19 mouse cellular contexts compared by ENCODE assay signal in genomic region chr11:116914267-116914885, GRCm38 (mm10). TPM values are rescaled to one million over a fixed set of nuclear protein-coding genes. Genes with fewer than 3 reads are reported as not detected.
DNase-seq lines count a peak whose midpoint lies in the region; ATAC-seq and TF ChIP-seq lines count a peak whose summit lies in the region.
"Had no signal": no experiment of that assay in that cellular context is flagged by ENCODE, and none has a peak within 500 bp of the region (broad histone marks: within the 10 kb centered on the region; RNA-seq: fewer than 3 reads in every experiment).

No protein-coding gene starts in this region.

- TF ChIP-seq CTCF in E14TG2a.4 (conservative IDR thresholded peaks at IDR 0.05; ENCODE audit: low read length): no peak

- no peak overlapping the region for H3K9ac ChIP-seq in hindbrain, embryonic 13.5 days
- 0 out of 2 replicates have a peak overlapping the region, but pooled peaks have one; percentile 11 for H3K9ac ChIP-seq in midbrain, embryonic 12.5 days (replicated peaks)
- H3K9ac ChIP-seq: embryonic facial prominence, embryonic 12.5 days; forebrain, embryonic 15.5 days; heart, embryonic 13.5 days; hindbrain, embryonic 14.5 days had no signal

- H3K27me3 ChIP-seq in hindbrain, embryonic 13.5 days: peaks cover 28% of the 10 kb centered on the region
- peaks cover 41% of the 10 kb centered on the region for H3K27me3 ChIP-seq in hindbrain, embryonic 10.5 days (ENCODE audit: insufficient read depth, poor library complexity, severe bottlenecking)
- peaks cover 40% of the 10 kb centered on the region for H3K27me3 ChIP-seq in midbrain, embryonic 12.5 days
- peaks cover 46% of the 10 kb centered on the region for H3K27me3 ChIP-seq in midbrain, embryonic 10.5 days (ENCODE audit: low read depth, poor library complexity, severe bottlenecking)
- H3K27me3 ChIP-seq in E14TG2a.4 (ENCODE audit: insufficient read depth, low read length): peaks cover 28% of the 10 kb centered on the region

- ATAC-seq in hindbrain, embryonic 13.5 days (ENCODE audit: low FRiP score): no peak
- no peak for ATAC-seq in midbrain, embryonic 12.5 days (ENCODE audit: low FRiP score, low read depth)
- ATAC-seq: forebrain, embryonic 15.5 days had no signal

- H3K27ac ChIP-seq in hindbrain, embryonic 13.5 days: peak overlapping the region; percentile 35; the same call in 1 of the 2 replicates
- no peak overlapping the region for H3K27ac ChIP-seq in hindbrain, embryonic 10.5 days
- no peak overlapping the region for H3K27ac ChIP-seq in midbrain, embryonic 12.5 days (replicated peaks)
- H3K27ac ChIP-seq in midbrain, embryonic 10.5 days (replicated peaks): no peak overlapping the region
- H3K27ac ChIP-seq: embryonic facial prominence, embryonic 12.5 days; heart, embryonic 13.5 days had no signal

- no peaks in the 10 kb centered on the region for H3K9me3 ChIP-seq in hindbrain, embryonic 13.5 days
- H3K9me3 ChIP-seq in hindbrain, embryonic 10.5 days: no peaks in the 10 kb centered on the region
- H3K9me3 ChIP-seq in midbrain, embryonic 12.5 days: no peaks in the 10 kb centered on the region
- H3K9me3 ChIP-seq in midbrain, embryonic 10.5 days (replicated peaks): no peaks in the 10 kb centered on the region
- H3K9me3 ChIP-seq in E14TG2a.4 (ENCODE audit: low read length): no peaks in the 10 kb centered on the region
- H3K9me3 ChIP-seq: embryonic facial prominence, embryonic 12.5 days; forebrain, embryonic 15.5 days; heart, embryonic 13.5 days had no signal

- 52% methylated on average over 5 of the region's 5 CpGs for WGBS in hindbrain, embryonic 13.5 days
- WGBS in hindbrain, embryonic 10.5 days: 62% methylated on average over 5 of the region's 5 CpGs
- 58% methylated on average over 5 of the region's 5 CpGs for WGBS in midbrain, embryonic 12.5 days
- WGBS in midbrain, embryonic 10.5 days: 64% methylated on average over 5 of the region's 5 CpGs

- no peaks in the 10 kb centered on the region for H3K36me3 ChIP-seq in hindbrain, embryonic 13.5 days
- H3K36me3 ChIP-seq in hindbrain, embryonic 10.5 days: no peaks in the 10 kb centered on the region
- H3K36me3 ChIP-seq in midbrain, embryonic 12.5 days: no peaks in the 10 kb centered on the region
- H3K36me3 ChIP-seq in midbrain, embryonic 10.5 days: no peaks in the 10 kb centered on the region
- H3K36me3 ChIP-seq in E14TG2a.4 (ENCODE audit: insufficient read depth, low read length): no peaks in the 10 kb centered on the region
- H3K36me3 ChIP-seq: embryonic facial prominence, embryonic 12.5 days; forebrain, embryonic 15.5 days; G1E; heart, embryonic 13.5 days had no signal

- H3K4me2 ChIP-seq in hindbrain, embryonic 13.5 days: no peak overlapping the region
- H3K4me2 ChIP-seq in midbrain, embryonic 12.5 days (replicated peaks): no peak overlapping the region
- H3K4me2 ChIP-seq: embryonic facial prominence, embryonic 12.5 days; forebrain, embryonic 15.5 days; heart, embryonic 13.5 days; hindbrain, embryonic 14.5 days had no signal

- no peak for DNase-seq in hindbrain, embryonic 10.5 days (ENCODE audit: low spot score)
- DNase-seq in midbrain, embryonic 10.5 days (ENCODE audit: low spot score): no peak
- peak; percentile 77 for DNase-seq in R1 (ENCODE audit: low read depth, low spot score)
- no peak for DNase-seq in retina, embryonic 14.5 days (ENCODE audit: low spot score)
- DNase-seq: adrenal gland, postnatal 10 days; cerebellum, adult 11-12 months; cerebellum, adult 9-10 months; cerebellum, postnatal 25 days; gastrocnemius, postnatal 25 days; heart, adult 11 months; heart, postnatal 36 days had no signal

- peaks cover 33% of the 10 kb centered on the region for H3K4me1 ChIP-seq in hindbrain, embryonic 13.5 days (replicated peaks)
- peaks cover 25% of the 10 kb centered on the region for H3K4me1 ChIP-seq in hindbrain, embryonic 10.5 days (replicated peaks)
- H3K4me1 ChIP-seq in midbrain, embryonic 12.5 days: peaks cover 30% of the 10 kb centered on the region
- H3K4me1 ChIP-seq in midbrain, embryonic 10.5 days: peaks cover 34% of the 10 kb centered on the region
- peaks cover 58% of the 10 kb centered on the region for H3K4me1 ChIP-seq in E14TG2a.4 (replicated peaks; ENCODE audit: low read depth, low read length)

- no peak overlapping the region for H3K4me3 ChIP-seq in hindbrain, embryonic 13.5 days
- no peak overlapping the region for H3K4me3 ChIP-seq in hindbrain, embryonic 10.5 days
- H3K4me3 ChIP-seq in midbrain, embryonic 12.5 days: no peak overlapping the region
- no peak overlapping the region for H3K4me3 ChIP-seq in midbrain, embryonic 10.5 days
- H3K4me3 ChIP-seq in E14TG2a.4 (replicated peaks; ENCODE audit: low read length): 0 out of 2 replicates have a peak overlapping the region, but pooled peaks have one; percentile 8
- H3K4me3 ChIP-seq: embryonic facial prominence, embryonic 12.5 days; forebrain, embryonic 15.5 days; heart, embryonic 13.5 days had no signal

RNA-seq across cellular contexts. Expression of gene Mgat5b, which starts 4.3 kb away (rescaled TPM):
- 22.8 and 24.5 TPM in 2 replicates for polyA plus RNA-seq in hindbrain, embryonic 13.5 days (2015; fragmentation: Nextera tagmentation; extraction: Ambion mirVana)
- 6.3 and 12.8 TPM in 2 replicates for polyA plus RNA-seq in hindbrain, embryonic 10.5 days (2016; fragmentation: Nextera tagmentation; extraction: Ambion mirVana)
- 17.7 and 22.5 TPM in 2 replicates for polyA plus RNA-seq in midbrain, embryonic 12.5 days (2016; fragmentation: Nextera tagmentation; extraction: Ambion mirVana)
- polyA plus RNA-seq in midbrain, embryonic 10.5 days (2016; fragmentation: Nextera tagmentation; extraction: Ambion mirVana): 5.5 and 9.5 TPM in 2 replicates
- polyA plus RNA-seq: G1E had no signal
